Mouse (Mus musculus) adrenal gland, adult 2 months (tissue): ENCODE results near the gene N4bp2l2. TPM values are rescaled to one million over a fixed set of nuclear protein-coding genes. Genes with fewer than 3 reads are reported as not detected.
"Not testable (repeated sequence)": the region's sequence is repeated elsewhere in the genome, so short reads cannot be mapped to it uniquely, and the experiment has no call there.

Source experiments
- DNase-seq: peaks from one replicate; pipeline ENCODE4 v3.0.0; 2021
- long read RNA-seq: library from polyadenylated mRNA; stranded (forward); transcript quantifications from one replicate; pipeline ENCODE4 v2.0.0, GENCODE M21; 2021
- polyA plus RNA-seq: library from polyadenylated mRNA; depleted of rRNA; stranded (reverse); fragments of >200 nt; gene quantifications from 2 replicates; pipeline ENCODE4 v1.2.3, GENCODE M21; 2012; rRNA removed
- total RNA-seq, 2 experiments: library from RNA; stranded (reverse); gene quantifications; 2 replicates each; pipeline ENCODE4 v1.2.3; 2021

The N4bp2l2 gene
- total RNA-seq (10 to 100 TPM; 66.0 to 71.4 TPM), polyA plus RNA-seq (5.3 and 6.8 TPM in 2 replicates)
- long read RNA-seq, full-length matches to known transcripts, result 6 of 12 reads
- long read RNA-seq, partial matches to known transcripts, result 1 of 12 reads
- long read RNA-seq, other reads (novel, unspliced or antisense), result 5 of 12 reads

DNA sequence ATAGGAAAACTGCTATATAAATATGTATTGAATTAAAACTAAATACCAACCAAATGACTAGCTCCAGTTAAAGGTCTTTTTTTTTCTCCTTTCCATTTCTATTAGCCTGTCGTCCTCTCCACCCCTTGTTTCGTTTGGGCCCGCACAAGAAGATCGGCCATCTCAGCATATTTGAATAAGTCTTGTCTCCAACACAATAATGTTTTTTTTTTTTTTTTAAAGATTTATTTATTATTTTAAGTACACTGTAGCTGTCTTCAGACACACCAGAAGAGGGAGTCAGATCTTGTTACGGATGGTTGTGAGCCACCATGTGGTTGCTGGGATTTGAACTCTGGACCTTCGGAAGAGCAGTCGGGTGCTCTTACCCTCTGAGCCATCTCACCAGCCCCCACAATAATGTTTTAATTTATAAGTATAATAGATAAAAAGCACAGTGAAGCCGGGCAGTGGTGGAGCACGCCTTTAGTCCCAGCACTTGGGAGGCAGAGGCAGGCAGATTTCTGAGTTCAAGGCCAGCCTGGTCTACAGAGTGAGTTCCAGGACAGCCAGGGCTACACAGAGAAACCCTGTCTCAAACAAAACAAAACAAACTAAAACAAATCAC, at the start of gene N4bp2l2:
Gene N4bp2l2, minus strand, starts transcription at position 51 of the 607 bp plus-strand sequence.
- not testable (repeated sequence) for DNase-seq

DNA sequence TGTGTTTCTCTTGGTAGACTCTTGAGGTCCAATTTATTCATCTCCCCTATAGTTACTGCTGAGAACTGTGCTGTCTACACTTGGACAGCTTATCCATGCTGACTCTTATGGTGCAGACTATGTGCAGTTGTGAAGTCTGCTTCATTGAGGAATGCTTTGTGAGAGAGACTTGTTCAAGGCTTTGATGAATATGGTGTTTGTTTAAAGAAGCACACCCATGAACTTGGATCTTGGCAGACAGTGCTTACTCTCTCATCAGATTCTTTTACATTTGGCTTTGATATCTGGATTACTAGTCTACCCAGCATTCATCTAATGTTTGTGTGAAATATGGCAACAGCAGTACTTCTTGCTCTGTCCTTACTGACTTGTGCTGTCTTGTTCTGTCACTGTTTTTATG, 47.4 kb upstream of the N4bp2l2 start:
- DNase-seq, result no peak

DNA sequence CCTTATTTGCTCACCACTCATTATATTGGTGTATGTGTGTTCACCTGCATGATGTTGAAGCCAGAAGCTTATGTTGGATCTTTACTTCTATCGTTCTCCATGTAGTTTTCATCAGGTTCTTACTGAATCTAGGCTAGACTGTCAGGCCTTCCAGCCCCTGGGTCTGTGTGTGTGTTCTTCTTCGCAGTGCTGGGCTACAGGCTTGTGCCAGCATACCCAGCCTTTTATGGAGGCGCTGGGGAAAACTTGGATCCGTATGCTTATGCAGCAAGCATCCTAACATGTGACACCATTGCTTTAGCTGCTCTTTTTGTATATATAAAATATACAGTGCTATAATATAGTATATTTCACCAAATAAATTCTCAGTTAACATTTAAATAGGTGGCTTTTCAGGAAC, 45.5 kb upstream of the N4bp2l2 start:
- DNase-seq, result no peak

DNA sequence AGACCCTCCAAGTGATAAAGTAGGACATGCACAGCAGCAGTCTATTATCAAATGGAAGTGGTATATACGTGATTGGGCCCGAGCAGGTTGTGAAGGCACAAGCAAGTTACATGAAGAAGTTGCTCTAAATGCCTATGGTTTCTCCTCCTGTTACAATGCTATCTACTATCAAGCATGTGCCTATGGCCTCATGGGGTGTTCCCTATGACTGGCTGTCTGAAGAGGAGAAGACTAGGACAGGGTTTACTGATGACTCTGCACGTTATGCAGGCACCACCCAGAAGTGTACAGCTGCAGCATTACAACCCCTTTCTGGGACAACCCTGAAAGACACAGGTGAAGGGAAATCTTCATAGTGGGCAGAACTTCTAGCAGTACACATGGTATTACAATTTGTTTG, 41.2 kb upstream of the N4bp2l2 start:
- DNase-seq, result not testable (repeated sequence)

DNA sequence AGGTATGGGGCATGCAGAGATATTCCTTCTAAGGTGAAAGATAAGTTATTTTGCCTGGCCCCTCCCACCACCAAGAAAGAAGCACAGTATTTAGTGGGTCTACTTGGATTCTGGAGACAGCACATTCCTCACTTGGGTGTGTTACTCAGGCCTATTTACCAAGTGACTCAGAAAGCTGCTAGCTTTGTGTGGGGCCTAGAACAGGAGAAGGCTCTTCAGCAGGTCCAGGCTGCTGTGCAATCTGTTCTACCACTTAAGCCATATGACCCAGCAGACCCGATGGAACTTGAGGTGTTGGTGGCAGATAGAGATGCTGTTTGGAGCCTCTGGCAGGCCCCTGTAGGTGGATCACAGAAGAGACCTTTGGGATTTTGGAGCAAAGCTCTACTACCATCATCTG, 40.7 kb upstream of the N4bp2l2 start:
- not testable (repeated sequence) for DNase-seq

DNA sequence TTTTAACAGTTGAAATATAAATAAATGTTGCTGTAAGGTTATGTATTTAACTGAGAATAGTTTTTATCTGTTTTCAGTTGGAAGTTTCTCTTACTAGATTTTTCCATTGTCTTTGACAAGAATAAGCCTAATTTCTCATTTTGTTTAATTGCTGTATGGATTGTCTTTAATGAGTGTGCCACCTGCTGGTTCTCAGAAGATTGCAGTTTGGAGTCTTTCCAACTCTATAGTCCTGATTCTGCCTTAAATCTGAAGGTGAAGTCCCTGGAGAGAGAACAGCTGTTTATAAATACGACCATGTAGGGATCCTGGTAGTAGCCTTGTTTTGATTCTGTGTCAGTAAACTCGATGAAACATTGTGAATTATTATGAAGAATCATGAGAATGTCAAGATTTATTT, 36.7 kb upstream of the N4bp2l2 start:
- DNase-seq, result peak; percentile 37

DNA sequence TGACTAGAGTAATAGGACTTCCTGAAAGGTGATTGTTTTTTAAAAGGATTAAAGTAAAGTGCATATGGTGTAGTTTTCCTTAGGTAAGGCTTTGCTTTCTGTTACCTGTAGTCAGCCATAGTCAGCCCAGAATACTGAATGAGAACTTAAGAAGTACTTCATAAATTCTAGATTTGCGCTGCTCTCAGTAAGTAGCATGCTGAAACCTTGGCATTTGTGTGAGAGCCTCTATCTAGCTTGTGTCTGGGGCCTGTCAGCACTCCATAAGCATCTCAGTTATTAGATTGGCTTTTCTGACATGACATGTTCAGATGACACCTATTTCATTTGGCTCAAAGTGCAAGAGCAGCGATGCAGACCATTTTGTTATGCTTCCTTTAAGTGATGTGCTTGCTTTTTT, 27.3 kb upstream of the N4bp2l2 start:
- DNase-seq, result no peak

DNA sequence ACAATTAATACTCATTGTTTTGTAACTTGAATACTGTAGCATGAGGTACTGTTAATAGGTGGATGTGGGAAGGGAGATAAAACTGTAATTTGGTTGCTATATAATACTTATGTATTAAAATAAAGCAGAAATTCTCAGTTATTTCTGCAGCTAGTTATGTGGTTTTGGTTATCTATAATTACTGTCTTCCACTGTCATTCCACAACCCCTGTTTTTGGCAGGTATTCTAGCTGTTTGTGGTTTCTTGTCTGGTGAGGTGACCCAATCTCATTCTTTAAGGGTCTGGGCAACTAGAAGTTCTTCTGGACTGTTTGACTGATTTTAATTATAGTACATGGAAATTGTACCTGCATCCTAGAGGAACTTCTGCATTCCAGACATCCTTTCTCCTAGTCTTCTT, 24.7 kb upstream of the N4bp2l2 start:
- no peak for DNase-seq

DNA sequence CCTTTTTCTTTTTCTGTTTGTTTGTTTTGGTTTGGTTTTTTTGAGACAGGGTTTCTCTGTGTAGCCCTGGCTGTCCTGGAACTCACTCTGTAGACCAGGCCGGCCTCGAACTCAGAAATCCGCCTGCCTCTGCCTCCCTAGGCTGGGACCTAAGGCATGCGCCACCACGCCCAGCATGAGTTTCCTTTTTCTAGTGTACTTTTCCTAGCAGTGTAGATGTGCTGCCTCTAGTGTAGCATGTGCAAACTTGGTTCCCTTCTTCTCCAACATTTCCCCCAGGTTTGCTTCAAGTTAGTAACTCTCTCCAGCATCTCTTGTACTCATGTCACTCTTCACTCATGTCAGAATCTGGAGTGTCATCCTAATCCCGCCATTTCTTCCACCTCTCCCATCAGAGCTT, 16.9 kb upstream of the N4bp2l2 start:
- DNase-seq, result not testable (repeated sequence)

DNA sequence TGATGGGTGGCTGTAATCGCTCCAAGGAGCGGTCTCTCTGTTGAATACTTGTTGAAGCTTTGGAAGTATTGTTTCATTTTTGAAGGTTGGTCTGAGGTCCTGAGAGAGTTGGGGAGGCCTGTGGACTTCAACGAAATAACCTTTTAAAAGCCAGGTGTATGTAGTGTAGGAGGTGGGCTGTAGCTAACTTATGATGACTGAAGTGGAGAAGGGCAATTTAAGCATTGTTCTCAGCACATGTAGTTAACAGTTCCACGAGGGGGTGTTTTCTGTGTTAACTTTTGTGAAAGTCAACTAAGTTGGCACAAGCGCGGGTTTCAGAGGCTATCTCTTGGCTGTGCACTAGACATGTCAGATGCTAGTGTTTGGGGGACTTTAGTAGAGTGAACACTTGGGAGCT, 8.9 kb upstream of the N4bp2l2 start:
- no peak for DNase-seq

DNA sequence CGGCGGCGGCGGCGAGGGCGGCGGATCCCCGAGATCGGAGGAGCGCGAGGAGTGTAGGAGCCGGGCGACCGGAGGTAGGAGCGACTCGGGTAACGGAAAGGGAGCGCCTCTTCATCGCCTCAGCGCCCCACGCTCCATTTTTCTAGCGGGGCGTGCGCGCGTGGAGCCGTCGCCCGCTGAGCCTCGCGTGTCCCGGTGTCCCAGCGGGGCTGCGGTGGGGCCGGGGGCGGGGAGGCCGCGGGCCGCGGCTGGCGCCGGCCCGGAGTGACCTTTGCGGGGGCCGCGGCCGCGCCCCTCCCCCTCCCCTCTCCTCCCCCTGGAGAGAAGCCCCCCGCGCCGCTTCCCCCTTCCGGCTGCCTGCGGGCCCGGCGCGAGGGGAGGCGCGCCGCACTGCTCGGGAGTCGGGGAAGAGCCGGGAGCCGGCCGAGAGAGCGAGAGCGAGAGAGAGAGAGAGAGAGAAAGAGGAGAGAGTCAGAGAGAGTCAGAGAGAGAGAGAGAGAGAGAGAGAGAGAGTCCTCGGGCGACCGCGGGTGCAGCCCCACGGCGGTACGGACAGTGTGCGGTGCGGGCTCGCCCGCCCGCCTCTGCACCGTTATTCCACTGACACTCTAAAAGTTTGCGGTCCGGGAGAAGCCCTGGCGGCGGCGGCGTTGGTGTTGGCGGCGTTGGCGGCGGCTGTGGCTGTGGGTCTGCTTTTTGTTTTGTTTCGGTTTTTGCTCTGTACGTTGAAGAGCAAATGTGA, 8.1 kb upstream of the N4bp2l2 start:
- no peak for DNase-seq

DNA sequence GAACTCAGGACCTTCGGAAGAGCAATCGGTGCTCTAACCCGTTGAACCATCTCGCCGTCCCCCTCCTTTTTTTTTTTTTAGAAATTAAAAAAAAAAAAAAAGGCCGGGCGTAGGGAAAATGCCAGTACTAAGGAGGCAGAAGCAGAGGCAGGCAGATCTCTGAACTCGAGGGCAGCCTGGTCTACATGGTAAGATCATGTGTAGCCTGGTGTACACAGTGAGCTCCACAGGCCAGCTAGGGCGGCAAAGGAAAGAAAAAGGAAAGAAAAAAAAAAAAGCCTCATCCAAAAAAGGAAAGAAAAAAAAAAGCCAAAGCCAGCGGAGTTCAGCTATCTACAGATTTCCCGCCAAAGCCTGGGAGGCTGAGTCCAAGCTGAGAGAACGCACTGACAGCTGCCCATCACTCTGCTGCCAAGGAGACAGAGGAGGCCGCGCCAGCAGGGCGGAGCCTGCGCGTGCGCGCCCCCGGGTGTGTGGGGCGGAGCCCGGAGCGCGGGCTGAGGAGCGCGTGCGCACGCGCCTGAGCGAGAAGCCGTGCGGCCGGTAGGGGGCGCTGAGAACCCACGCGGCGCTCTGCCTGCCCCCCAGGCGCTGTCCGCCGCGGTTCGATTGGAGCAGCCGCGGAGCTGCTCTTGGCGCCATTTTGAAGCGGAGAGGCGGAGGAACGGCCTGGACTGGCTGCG, 7.3 kb upstream of the N4bp2l2 start, which contains the start of gene Pds5b:
Gene Pds5b, plus strand, starts transcription at position 587 of the 683 bp plus-strand sequence.
- peak; percentile 96 for DNase-seq

DNA sequence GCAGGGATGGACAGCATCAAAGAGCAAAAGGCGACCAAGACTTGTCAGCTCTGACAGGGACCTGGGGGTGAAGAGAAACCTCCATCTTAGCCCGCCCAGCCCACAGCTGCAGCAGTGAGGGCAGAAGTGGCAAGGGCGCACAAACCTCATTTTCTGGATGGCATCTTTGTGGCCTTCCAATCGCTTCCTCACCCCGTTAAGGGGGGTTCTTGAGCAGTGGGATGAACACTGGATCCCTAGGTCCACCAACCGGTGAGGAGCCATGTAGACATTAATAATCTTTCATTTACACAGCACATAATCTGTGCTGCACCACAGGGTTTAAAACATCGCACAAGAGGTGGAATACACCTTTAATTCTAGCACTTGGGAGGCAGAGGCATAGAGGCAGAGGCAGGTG, 6.4 kb upstream of the N4bp2l2 start:
- no peak for DNase-seq

DNA sequence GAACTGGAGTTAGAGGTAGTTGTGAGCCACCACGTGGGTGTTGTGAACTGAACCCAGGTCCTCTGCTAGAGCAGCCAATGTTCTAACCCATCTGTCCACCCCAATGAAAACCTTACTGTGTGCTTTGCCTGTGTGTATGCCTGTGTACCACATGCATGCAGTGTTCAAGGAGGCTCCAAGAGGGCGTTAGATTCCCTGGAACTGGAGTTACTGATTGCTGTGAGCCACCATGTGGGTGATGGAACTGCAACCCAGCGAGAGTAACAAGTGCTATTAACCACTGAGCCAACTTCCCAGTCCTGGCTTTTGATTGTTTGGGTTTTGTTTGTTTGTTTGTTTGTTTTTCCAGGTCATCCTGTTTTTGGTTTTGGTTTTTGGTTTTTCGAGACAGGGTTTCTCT, 2.7 kb upstream of the N4bp2l2 start:
- DNase-seq, result no peak

DNA sequence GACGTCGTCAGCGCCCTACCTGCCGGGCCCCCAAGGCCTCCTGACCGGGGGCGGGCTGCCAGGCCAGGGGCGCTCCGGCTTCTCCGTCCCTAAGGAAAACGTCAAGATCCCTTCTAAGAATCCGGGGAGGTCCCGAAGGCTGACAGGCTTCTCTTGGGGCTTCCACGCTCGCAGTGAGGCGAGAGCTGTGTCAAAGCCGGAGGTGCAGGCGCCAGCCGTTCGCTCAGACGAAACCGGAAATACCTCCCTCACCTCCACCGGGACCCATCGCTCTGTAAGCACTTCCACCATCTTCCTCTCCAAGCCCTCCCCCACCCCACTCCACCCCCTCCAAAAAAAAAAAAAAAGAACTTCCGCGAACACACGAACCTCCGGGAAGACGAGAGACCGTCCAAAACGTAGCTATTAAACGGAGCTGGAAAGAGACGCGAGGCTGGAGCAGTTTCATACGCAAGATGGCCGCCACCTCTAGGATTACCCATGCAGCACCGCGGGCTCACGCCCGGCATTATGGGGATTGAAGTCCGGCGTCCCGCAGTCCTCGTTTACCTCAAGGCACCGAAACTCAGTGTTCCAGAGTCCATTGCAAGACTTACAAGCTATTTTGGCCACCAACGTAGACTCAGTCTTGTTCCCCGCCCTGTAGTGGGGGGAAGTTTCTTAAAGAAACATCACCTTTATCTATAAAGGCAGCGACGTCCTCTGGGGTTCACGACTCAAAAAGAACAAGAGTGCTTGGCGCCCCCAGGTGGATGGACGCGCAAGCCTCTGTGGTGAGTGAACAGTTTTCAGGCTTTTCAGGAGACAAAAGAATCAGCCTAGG, 640 bp downstream of the N4bp2l2 start:
- DNase-seq, result peak; percentile 96

DNA sequence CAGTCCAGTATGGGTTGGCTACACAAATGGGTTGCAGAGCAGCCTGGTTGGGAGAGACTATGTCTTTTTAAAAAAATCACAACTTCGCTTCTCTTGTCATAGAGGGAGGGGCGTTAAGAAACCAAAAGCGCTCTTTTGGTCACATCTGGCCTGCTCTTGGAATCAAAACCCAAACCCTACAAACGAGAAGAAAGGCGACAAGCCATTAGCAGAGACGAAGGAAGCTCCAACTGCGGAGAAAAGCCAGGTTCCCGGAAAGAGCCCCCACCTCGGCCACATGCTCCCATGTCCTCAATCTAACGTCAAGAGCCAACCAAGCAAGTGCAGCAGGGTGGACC, 1.2 kb downstream of the N4bp2l2 start:
- no peak for DNase-seq

DNA sequence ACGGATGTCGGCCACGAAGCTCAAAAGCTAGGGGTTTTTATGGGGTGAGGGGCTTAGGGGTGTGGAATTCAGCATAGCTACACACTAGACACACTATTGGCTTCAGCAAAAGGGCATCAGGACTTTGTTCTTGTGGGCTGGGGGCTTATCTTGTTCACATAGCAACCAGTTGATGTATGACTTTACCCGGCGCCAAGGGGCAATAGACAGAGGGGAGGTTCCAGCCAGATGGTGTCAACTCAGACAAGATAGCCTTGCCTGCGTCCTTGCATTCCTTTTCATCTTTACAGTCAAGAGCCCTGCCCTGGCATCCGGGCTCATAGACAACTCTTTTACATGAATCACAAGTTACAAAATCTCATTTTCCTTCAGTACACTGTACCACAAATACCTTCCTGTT, 2.1 kb downstream of the N4bp2l2 start:
- peak; percentile 51 for DNase-seq

DNA sequence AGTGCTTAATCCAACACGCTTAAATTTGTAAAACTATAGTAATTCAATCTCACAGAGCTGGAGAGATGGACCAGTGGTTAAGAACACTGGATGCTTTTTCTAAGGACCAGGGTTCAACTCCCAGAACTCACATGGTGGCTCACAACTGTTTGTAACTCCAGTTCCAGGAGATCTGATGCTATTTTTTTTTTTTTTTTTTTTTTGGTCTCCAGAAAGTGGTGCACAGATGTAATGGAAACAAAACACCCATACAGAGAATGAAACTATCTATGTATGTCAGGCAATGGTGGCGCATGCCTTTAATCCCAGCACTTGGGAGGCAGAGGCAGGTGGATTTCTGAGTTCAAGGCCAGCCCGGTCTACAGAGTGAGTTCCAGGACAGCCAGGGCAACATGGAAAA, 5.7 kb downstream of the N4bp2l2 start:
- DNase-seq, result not testable (repeated sequence)

DNA sequence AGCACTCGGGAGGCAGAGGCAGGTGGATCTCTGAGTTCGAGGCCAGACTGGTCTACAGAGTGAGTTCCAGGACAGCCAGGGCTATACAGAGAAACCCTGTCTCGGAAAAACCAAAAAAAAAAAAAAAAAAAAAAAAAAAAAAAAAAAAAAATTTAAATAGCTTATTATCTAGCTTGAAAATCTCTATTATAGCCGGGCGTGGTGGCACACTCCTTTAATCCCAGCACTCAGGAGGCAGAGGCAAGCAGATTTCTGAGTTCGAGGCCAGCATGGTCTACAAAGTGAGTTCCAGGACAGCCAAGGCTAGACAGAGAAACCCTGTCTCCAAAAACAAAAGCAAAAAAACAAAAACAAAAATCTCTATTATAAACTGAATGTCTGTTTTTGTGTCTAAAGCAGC, 6.6 kb downstream of the N4bp2l2 start:
- not testable (repeated sequence) for DNase-seq

DNA sequence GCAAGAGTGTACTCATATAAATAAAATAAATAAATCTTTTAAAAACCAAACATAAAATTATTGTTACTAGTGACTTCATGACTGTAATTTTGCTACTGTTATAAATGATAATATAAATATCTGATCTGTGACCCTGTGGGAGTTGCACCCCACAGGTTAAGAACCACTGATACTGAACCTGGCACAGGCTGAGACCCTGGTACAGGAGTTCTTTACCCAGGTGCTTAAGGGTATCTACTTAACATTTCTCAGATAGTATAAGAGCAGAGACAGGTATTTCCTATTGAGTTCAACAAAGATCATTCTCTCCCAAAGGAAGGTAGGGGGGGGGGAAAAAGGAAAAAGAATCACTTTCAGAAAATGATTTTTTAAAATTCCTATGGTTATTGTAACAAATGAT, 11.4 kb downstream of the N4bp2l2 start:
- DNase-seq, result no peak

DNA sequence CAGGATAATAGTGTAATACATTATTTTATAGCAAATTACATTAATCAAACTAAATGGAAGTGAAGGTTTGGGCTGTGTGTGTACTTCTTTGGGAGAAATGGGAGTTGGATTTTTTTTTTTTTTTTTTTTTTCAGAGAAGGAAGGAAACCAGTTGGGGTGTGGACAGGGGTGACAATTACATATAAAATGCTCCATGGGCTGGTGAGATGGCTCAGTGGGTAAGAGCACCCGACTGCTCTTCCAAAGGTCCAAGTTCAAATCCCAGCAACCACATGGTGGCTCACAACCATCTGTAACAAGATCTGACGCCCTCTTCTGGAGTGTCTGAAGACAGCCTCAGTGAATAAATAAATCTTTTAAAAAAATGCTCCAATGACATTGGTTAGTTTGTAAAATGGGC, 13.4 kb downstream of the N4bp2l2 start:
- DNase-seq, result no peak

DNA sequence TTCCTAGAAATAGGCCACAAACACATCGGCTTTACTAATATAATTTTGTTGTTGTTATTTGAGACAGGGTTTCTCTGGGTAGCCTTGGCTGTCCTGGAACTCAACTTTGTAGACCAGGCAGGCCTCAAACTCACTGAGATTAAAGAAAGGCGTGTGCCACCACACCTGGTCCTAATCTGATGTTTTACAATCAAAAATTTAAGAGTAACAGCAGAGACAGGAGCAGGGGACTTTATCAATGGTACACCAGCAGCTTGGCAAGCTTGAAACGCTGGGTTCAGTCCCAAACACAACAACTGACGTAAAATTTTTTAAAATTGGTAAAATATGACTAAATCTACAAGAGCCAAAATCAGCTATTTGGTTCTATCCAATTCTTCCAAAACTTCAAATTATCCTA, 21.1 kb downstream of the N4bp2l2 start:
- DNase-seq, result no peak
